Mouse (Mus musculus) CH12.LX (cell line): ENCODE measurements around the gene 4930426L09Rik. TPM values are rescaled to one million over a fixed set of nuclear protein-coding genes. Genes with fewer than 3 reads are reported as not detected.

Experiments used
- DNase-seq: peaks from one replicate; pipeline ENCODE4 v3.0.0-alpha.2; 2013; ENCODE audit errors: extremely low read depth
- H3K27ac ChIP-seq: 2 replicates; pipeline ENCODE4 v1.5.1; 2012; ENCODE audit warnings: low read depth, mild to moderate bottlenecking, control low read depth, moderate library complexity; ENCODE audit not compliant: insufficient read depth
- H3K27me3 ChIP-seq: replicated peaks from 2 replicates; pipeline ENCODE3; 2012; ENCODE audit warnings: inconsistent platforms
- H3K36me3 ChIP-seq, 2 experiments: replicated peaks in 1 of 2; 2 replicates each; pipeline versions ENCODE3 to v1.6.1; 2012; ENCODE audit warnings: inconsistent platforms in 1 of 2, low read length in 1 of 2, mild to moderate bottlenecking in 1 of 2, mixed read lengths in 1 of 2, moderate library complexity in 1 of 2; ENCODE audit not compliant: control insufficient read depth in 1 of 2, insufficient read depth in 1 of 2
- H3K4me1 ChIP-seq, 2 experiments: 2 replicates each; pipeline ENCODE4 v1.6.1; 2012; ENCODE audit warnings: inconsistent platforms in 1 of 2, moderate library complexity in 1 of 2; ENCODE audit not compliant: insufficient read depth in 2 of 2, control insufficient read depth in 1 of 2
- H3K4me2 ChIP-seq: 2 replicates; pipeline ENCODE4 v1.6.1; 2012; ENCODE audit warnings: low read depth, mild to moderate bottlenecking, control low read depth; ENCODE audit not compliant: poor library complexity, insufficient read depth, severe bottlenecking
- H3K4me3 ChIP-seq, 3 experiments: fragments of 150-350 bp in 1 of 3; sonication (generic) in 1 of 3; replicated peaks in 1 of 3; 2 replicates each; pipeline versions ENCODE3 to v1.5.1; 2011 to 2012; ENCODE audit warnings: low read depth in 2 of 3, low read length in 2 of 3, mild to moderate bottlenecking in 2 of 3, moderate library complexity in 2 of 3, control low read depth in 1 of 3, improper control_type of control experiment in 1 of 3, inconsistent platforms in 1 of 3, mixed read lengths in 1 of 3; ENCODE audit not compliant: poor library complexity in 1 of 3
- H3K79me2 ChIP-seq: replicated peaks from 2 replicates; pipeline ENCODE4 v1.6.1; 2012; ENCODE audit warnings: mild to moderate bottlenecking, moderate library complexity; ENCODE audit not compliant: control insufficient read depth, poor library complexity, insufficient read depth, severe bottlenecking; ENCODE audit errors: extremely low read depth
- H3K9ac ChIP-seq: 2 replicates; pipeline ENCODE4 v1.6.1; 2012; ENCODE audit warnings: low read depth, mild to moderate bottlenecking, control low read depth, moderate library complexity; ENCODE audit not compliant: insufficient read depth
- H3K9me3 ChIP-seq: replicated peaks from 2 replicates; pipeline ENCODE3; 2012; ENCODE audit warnings: low read length, inconsistent platforms, mixed read lengths
- CHD1 ChIP-seq: IDR thresholded peaks from 2 replicates; pipeline ENCODE4 v1.6.1; 2012; ENCODE audit warnings: low read depth, low read length, improper control_type of control experiment, inconsistent platforms
- E2F4 ChIP-seq: IDR thresholded peaks from 2 replicates; pipeline ENCODE4 v1.6.1; 2011; ENCODE audit warnings: low read depth, low read length, improper control_type of control experiment; ENCODE audit not compliant: insufficient replicate concordance
- ELF1 ChIP-seq: IDR thresholded peaks from 2 replicates; pipeline ENCODE4 v1.6.1; 2014; ENCODE audit warnings: low read depth, mild to moderate bottlenecking, inconsistent platforms, low read length, improper control_type of control experiment
- ETS1 ChIP-seq: conservative IDR thresholded peaks from 2 replicates; pipeline ENCODE4 v1.6.1; 2012; ENCODE audit warnings: low read depth, mild to moderate bottlenecking, inconsistent platforms, low read length, improper control_type of control experiment, moderate library complexity
- HCFC1 ChIP-seq: IDR thresholded peaks from 2 replicates; pipeline ENCODE4 v1.6.1; 2012; ENCODE audit warnings: low read depth, mild to moderate bottlenecking, inconsistent platforms, low read length, improper control_type of control experiment
- IRF4 ChIP-seq: IDR thresholded peaks from 2 replicates; pipeline ENCODE4 v1.6.1; 2014; ENCODE audit warnings: low read depth, mild to moderate bottlenecking, inconsistent platforms, low read length, improper control_type of control experiment
- JUN ChIP-seq: IDR thresholded peaks from 2 replicates; pipeline ENCODE4 v1.6.1; 2011; ENCODE audit warnings: low read depth, mild to moderate bottlenecking, low read length, improper control_type of control experiment, moderate library complexity; ENCODE audit not compliant: insufficient read depth
- JUND ChIP-seq: conservative IDR thresholded peaks from 2 replicates; pipeline ENCODE4 v1.6.1; 2011; ENCODE audit warnings: low read depth, low read length, improper control_type of control experiment
- MAX ChIP-seq: IDR thresholded peaks from 2 replicates; pipeline ENCODE4 v1.6.1; 2011; ENCODE audit warnings: low read length, improper control_type of control experiment
- MAZ ChIP-seq: IDR thresholded peaks from 2 replicates; pipeline ENCODE4 v1.6.1; 2012; ENCODE audit warnings: low read depth, mild to moderate bottlenecking, inconsistent platforms, low read length, improper control_type of control experiment, moderate library complexity
- MEF2A ChIP-seq: IDR thresholded peaks from 2 replicates; pipeline ENCODE4 v1.6.1; 2014; ENCODE audit warnings: low read depth, mild to moderate bottlenecking, inconsistent platforms, low read length, improper control_type of control experiment, borderline replicate concordance
- MYC ChIP-seq: IDR thresholded peaks from 2 replicates; pipeline ENCODE4 v1.6.1; 2011; ENCODE audit warnings: low read depth, mild to moderate bottlenecking, improper control_type of control experiment, low read length
- NELFE ChIP-seq: IDR thresholded peaks from 2 replicates; pipeline ENCODE4 v1.6.1; 2011; ENCODE audit warnings: low read depth, low read length, improper control_type of control experiment
- NRF1 ChIP-seq: IDR thresholded peaks from 2 replicates; pipeline ENCODE4 v1.6.1; 2014; ENCODE audit warnings: low read depth, mild to moderate bottlenecking, inconsistent platforms, low read length, improper control_type of control experiment, moderate library complexity
- PAX5 ChIP-seq: IDR thresholded peaks from 2 replicates; pipeline ENCODE4 v1.6.1; 2012; ENCODE audit warnings: low read length, inconsistent platforms, mixed read lengths
- POLR2A ChIP-seq: IDR thresholded peaks from 2 replicates; pipeline ENCODE4 v1.6.1; 2011; ENCODE audit warnings: low read depth, mild to moderate bottlenecking, improper control_type of control experiment, low read length
- RAD21 ChIP-seq: IDR thresholded peaks from 2 replicates; pipeline ENCODE4 v1.6.1; 2011; ENCODE audit warnings: low read depth, mild to moderate bottlenecking, low read length, improper control_type of control experiment, moderate library complexity
- SMC3 ChIP-seq: IDR thresholded peaks from 2 replicates; pipeline ENCODE4 v1.6.1; 2011; ENCODE audit warnings: low read depth, low read length, improper control_type of control experiment
- TCF12 ChIP-seq: IDR thresholded peaks from 2 replicates; pipeline ENCODE4 v1.6.1; 2014; ENCODE audit warnings: low read depth, mild to moderate bottlenecking, inconsistent platforms, low read length, improper control_type of control experiment
- UBTF ChIP-seq: IDR thresholded peaks from 2 replicates; pipeline ENCODE4 v1.6.1; 2012; ENCODE audit warnings: low read depth, mild to moderate bottlenecking, inconsistent platforms, low read length, improper control_type of control experiment, moderate library complexity
- ZMIZ1 ChIP-seq: IDR thresholded peaks from 2 replicates; pipeline ENCODE4 v1.6.1; 2012; ENCODE audit warnings: low read depth, mild to moderate bottlenecking, inconsistent platforms, low read length, improper control_type of control experiment
- ZNF384 ChIP-seq: IDR thresholded peaks from 2 replicates; pipeline ENCODE4 v1.6.1; 2012; ENCODE audit warnings: low read depth, low read length, improper control_type of control experiment, inconsistent platforms
- dilution Hi-C: fragments of 300-500 bp; cut with MboI; formaldehyde crosslinking; loops from 2 replicates; pipeline ENCODE4 v1.14.3; 2020; ENCODE audit warnings: low sequenced_read_pairs; ENCODE audit not compliant: extremely low pct_unique_long_range_greater_than_20kb, extremely low pct_ligation_motif_present
- in situ Hi-C: fragments of 300-500 bp; cut with MboI; formaldehyde crosslinking; loops from 3 replicates; pipeline ENCODE4 v1.14.3; 2019; ENCODE audit warnings: low sequenced_read_pairs, low pct_ligation_motif_present, low pct_unique_long_range_greater_than_20kb, mixed read lengths
- polyA plus RNA-seq: library from polyadenylated mRNA; unstranded; fragments of >175 nt; gene quantifications from 2 replicates; pipeline ENCODE4 v1.2.1, GENCODE M21; 2012; ENCODE audit warnings: low read depth; ENCODE audit not compliant: insufficient read length
- total RNA-seq, 2 experiments: library from RNA; depleted of rRNA; stranded (reverse); fragments of 300-350 nt in 1 of 2; fragments of >200 nt in 1 of 2; gene quantifications; 2 replicates each; pipeline ENCODE4 v1.2.3; 2012 to 2014

The 4930426L09Rik gene
- total RNA-seq (2012; rRNA removed): 0.25 and 0.30 TPM in 2 replicates
- 0.22 and 0.26 TPM in 2 replicates for total RNA-seq (2014; rRNA removed)
- 0.16 and 0.31 TPM in 2 replicates for polyA plus RNA-seq

DNA sequence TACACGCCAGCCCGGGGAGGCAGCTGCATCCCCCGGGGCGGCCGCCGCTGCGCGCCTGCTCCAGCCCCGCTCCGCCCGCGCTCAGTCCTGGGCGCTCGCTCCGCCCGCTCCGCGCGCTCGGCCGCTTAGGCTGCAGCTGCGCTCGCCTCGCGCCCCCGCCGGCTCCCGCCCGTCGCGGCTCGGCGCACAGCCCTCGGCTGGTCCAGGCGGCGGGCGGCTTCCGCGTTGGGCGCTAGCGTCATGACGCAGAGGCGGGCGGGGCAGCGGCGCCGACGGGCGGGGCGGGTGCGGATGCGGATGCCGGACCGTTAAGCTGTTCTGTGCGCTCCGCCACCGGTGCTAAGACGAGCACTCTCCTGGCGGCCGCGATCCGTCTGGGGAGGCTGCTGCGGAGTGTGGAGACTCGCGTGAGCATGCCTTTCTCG is at the start of gene 4930426L09Rik, which contains the start of gene Pip4k2a:
TSS of gene 4930426L09Rik (plus strand) at position 290 of the 425 bp plus-strand sequence.
TSS of gene Pip4k2a (minus strand) at position 73 of the 425 bp plus-strand sequence.
- in situ Hi-C loops: no loop called here
- peak within 1 kb of the TSS; percentile 71 for H3K27ac ChIP-seq
- no peaks in the 10 kb centered on the region for H3K27me3 ChIP-seq
- H3K9ac ChIP-seq: peak within 1 kb of the TSS; percentile 91
- H3K79me2 ChIP-seq: peaks cover 8% of the 10 kb centered on the region
- peaks cover 0 to 5% of the 10 kb centered on the region in 2 experiments for H3K36me3 ChIP-seq
- DNase-seq: peak; percentile 80
- dilution Hi-C loops: no loop called here
- peaks cover 0 to 32% of the 10 kb centered on the region in 2 experiments; a peak in 2 of 4 replicates for H3K4me1 ChIP-seq
- H3K4me3 ChIP-seq: peak within 1 kb of the TSS; percentile 81 to 92 (median 82)
- H3K9me3 ChIP-seq: no peaks in the 10 kb centered on the region
- TF ChIP-seq PAX5 (no peak), ZNF384 (no peak), MEF2A (0 out of 2 replicates have a peak, but pooled peaks have one; percentile 10), SMC3 (no peak), E2F4 (no peak), UBTF (peak; percentile 84), NELFE (peak; percentile 81), ZMIZ1 (peak; percentile 75), MAX (no peak), IRF4 (no peak), ETS1 (no peak), MYC (no peak), RAD21 (no peak; the same call in 1 of the 2 replicates), NRF1 (peak; percentile 74), JUN (no peak), CHD1 (no peak), POLR2A (peak; percentile 90), JUND (no peak), ELF1 (peak; percentile 97), TCF12 (peak; percentile 86), HCFC1 (peak; percentile 33; the same call in 1 of the 2 replicates), MAZ (peak; percentile 70; the same call in 1 of the 2 replicates)
- H3K4me2 ChIP-seq: peak within 1 kb of the TSS; percentile 96
